ENCODE assay signal across 10 mouse cellular contexts in the genomic region with DNA sequence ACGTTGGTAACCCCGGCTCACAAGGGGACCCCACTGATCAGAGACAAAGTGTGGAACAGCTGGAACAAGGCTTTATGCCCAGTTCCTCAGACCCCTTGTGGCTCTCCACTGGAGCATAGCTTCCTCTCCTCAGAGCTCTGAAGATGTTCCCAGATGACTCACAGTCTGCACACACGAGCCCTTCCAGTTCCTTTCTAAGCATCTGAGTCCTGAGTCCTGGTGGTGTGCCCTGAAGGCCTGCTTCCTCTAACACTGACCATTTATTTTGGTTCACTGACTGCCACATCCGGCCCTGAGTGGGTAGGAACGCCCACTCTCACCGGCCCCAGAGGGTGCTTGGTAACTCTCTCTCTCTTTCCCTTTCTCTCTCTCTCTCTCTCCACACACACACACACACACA. TPM values are rescaled to one million over a fixed set of nuclear protein-coding genes. Genes with fewer than 3 reads are reported as not detected.
DNase-seq lines count a peak whose midpoint lies in the region; ATAC-seq and TF ChIP-seq lines count a peak whose summit lies in the region.
"Had no signal": no experiment of that assay in that cellular context is flagged by ENCODE, and none has a peak within 500 bp of the region (broad histone marks: within the 10 kb centered on the region; RNA-seq: fewer than 3 reads in every experiment).

No protein-coding gene starts in this region.

- ATAC-seq in kidney, postnatal 0 days (replicated peaks; ENCODE audit: low FRiP score, low read depth), result peak; percentile 59
- no peak for ATAC-seq in kidney, embryonic 14.5 days (ENCODE audit: low FRiP score, low TSS enrichment)
- ATAC-seq in CD4-positive, CD25-positive, alpha-beta regulatory T cell, adult 4 months, result peak; percentile 42
- ATAC-seq in megakaryocyte, adult 5-6 weeks (ENCODE audit: poor library complexity, severe bottlenecking), result peak; percentile 89
- ATAC-seq: midbrain, embryonic 16.5 days had no signal

- H3K4me3 ChIP-seq in kidney, postnatal 0 days (replicated peaks; ENCODE audit: low read depth, low read length), result no peak overlapping the region
- H3K4me3 ChIP-seq in kidney, embryonic 14.5 days (ENCODE audit: low read length), result no peak overlapping the region

- no peak overlapping the region for H3K9ac ChIP-seq in kidney, postnatal 0 days (ENCODE audit: low read depth, low read length)
- H3K9ac ChIP-seq in kidney, embryonic 14.5 days (ENCODE audit: low read depth, low read length), result no peak overlapping the region
- H3K9ac ChIP-seq: hindbrain, embryonic 14.5 days had no signal

- H3K36me3 ChIP-seq in kidney, postnatal 0 days (ENCODE audit: insufficient read depth, low read length), result no peaks in the 10 kb centered on the region
- H3K36me3 ChIP-seq in kidney, embryonic 14.5 days (ENCODE audit: control insufficient read depth, insufficient read depth, low read length), result no peaks in the 10 kb centered on the region

- H3K4me1 ChIP-seq in kidney, postnatal 0 days (replicated peaks; ENCODE audit: insufficient read depth, low read length), result no peaks in the 10 kb centered on the region
- no peaks in the 10 kb centered on the region for H3K4me1 ChIP-seq in kidney, embryonic 14.5 days (ENCODE audit: control insufficient read depth, insufficient read depth, low read length)

- DNase-seq in kidney, postnatal 0 days (ENCODE audit: low spot score), result peak; percentile 44
- DNase-seq in brain, adult 2 months (ENCODE audit: low read depth, low spot score), result peak; percentile 55
- no peak for DNase-seq in retina, postnatal 1 day
- DNase-seq in cerebellum, postnatal 36 days, result no peak
- DNase-seq in thymus, postnatal 25 days, result no peak

- no peak for TF ChIP-seq CTCF in kidney, postnatal 0 days (IDR thresholded peaks at IDR 0.05; ENCODE audit: low read depth)

- no peaks in the 10 kb centered on the region for H3K27me3 ChIP-seq in kidney, postnatal 0 days (ENCODE audit: insufficient read depth, low read length)
- no peaks in the 10 kb centered on the region for H3K27me3 ChIP-seq in kidney, embryonic 14.5 days (ENCODE audit: control insufficient read depth, insufficient read depth, low read length)

- H3K9me3 ChIP-seq in kidney, postnatal 0 days (replicated peaks; ENCODE audit: low read length), result no peaks in the 10 kb centered on the region
- no peaks in the 10 kb centered on the region for H3K9me3 ChIP-seq in kidney, embryonic 14.5 days (ENCODE audit: control insufficient read depth, low read length)

- 46% methylated on average over 6 of the region's 6 CpGs for whole genome bisulfite sequencing in kidney, postnatal 0 days
- WGBS in kidney, embryonic 14.5 days, result 54% methylated on average over 6 of the region's 6 CpGs

- no peak overlapping the region for H3K27ac ChIP-seq in kidney, postnatal 0 days
- H3K27ac ChIP-seq in kidney, embryonic 14.5 days (ENCODE audit: low read depth, low read length), result no peak overlapping the region
- H3K27ac ChIP-seq: hindbrain, embryonic 14.5 days had no signal

- no peak overlapping the region for H3K4me2 ChIP-seq in kidney, postnatal 0 days (ENCODE audit: low read length)
- H3K4me2 ChIP-seq in kidney, embryonic 14.5 days (replicated peaks; ENCODE audit: low read depth, low read length), result no peak overlapping the region
- H3K4me2 ChIP-seq: hindbrain, embryonic 14.5 days had no signal

RNA-seq across cellular contexts. Expression of gene Dbi, which starts 21.4 kb away (rescaled TPM):
- polyA plus RNA-seq in kidney, postnatal 0 days (2015; fragmentation: Nextera tagmentation; extraction: Ambion mirVana), result 1,314 and 1,400 TPM in 2 replicates
- 571 and 767 TPM in 2 replicates for polyA plus RNA-seq in kidney, embryonic 14.5 days (2014; fragmentation: Nextera tagmentation; extraction: Ambion mirVana)
- 100 to 1,000 TPM; 123 to 132 TPM for polyA plus RNA-seq in CD4-positive, CD25-positive, alpha-beta regulatory T cell, adult 4 months (2017; shearing (Covaris generic))
- 379 and 411 TPM in 2 replicates for total RNA-seq in megakaryocyte, adult 5-6 weeks (2015)
- total RNA-seq in megakaryocyte, adult 5-6 weeks (2017), result 330 and 438 TPM in 2 replicates

RNA-seq across cellular contexts. Expression of gene 3110009E18Rik, which starts 21.5 kb away (rescaled TPM):
- polyA plus RNA-seq in kidney, postnatal 0 days (2015; fragmentation: Nextera tagmentation; extraction: Ambion mirVana), result 19.3 and 22.5 TPM in 2 replicates
- polyA plus RNA-seq in kidney, embryonic 14.5 days (2014; fragmentation: Nextera tagmentation; extraction: Ambion mirVana), result 22.2 and 31.9 TPM in 2 replicates
- polyA plus RNA-seq in CD4-positive, CD25-positive, alpha-beta regulatory T cell, adult 4 months (2017; shearing (Covaris generic)), result 10 to 100 TPM; 21.6 to 30.4 TPM
- 6.0 and 11.7 TPM in 2 replicates for total RNA-seq in megakaryocyte, adult 5-6 weeks (2015)
- 8.3 and 10.8 TPM in 2 replicates for total RNA-seq in megakaryocyte, adult 5-6 weeks (2017)

RNA-seq across cellular contexts. Expression of gene Tmem37, which starts 25.6 kb away (rescaled TPM):
- 166 and 180 TPM in 2 replicates for polyA plus RNA-seq in kidney, postnatal 0 days (2015; fragmentation: Nextera tagmentation; extraction: Ambion mirVana)
- polyA plus RNA-seq in kidney, embryonic 14.5 days (2014; fragmentation: Nextera tagmentation; extraction: Ambion mirVana), result 40.5 and 44.1 TPM in 2 replicates
- polyA plus RNA-seq in CD4-positive, CD25-positive, alpha-beta regulatory T cell, adult 4 months (2017; shearing (Covaris generic)), result 1 to 10 TPM in 1 of 2 experiments, under 1 TPM in 1; 0.98 to 2.2 TPM
- 1.0 TPM in 1 of 2 replicates, not detected in the other for total RNA-seq in megakaryocyte, adult 5-6 weeks (2015)
- not detected in 2 replicates for total RNA-seq in megakaryocyte, adult 5-6 weeks (2017)

Comparison
In these comparisons a context has a peak if more than half of its experiments do, and no peak if none do; other contexts are left out.
1. DNase-seq: peak in kidney, postnatal 0 days (single experiment) and brain, adult 2 months (single experiment); none in retina, postnatal 1 day (single experiment), cerebellum, postnatal 36 days (0 of 2) and thymus, postnatal 25 days (single experiment).
2. RNA of gene Tmem37, which starts 25.6 kb away (polyA plus RNA-seq): 166 to 180 TPM in kidney, postnatal 0 days and 40.5 to 44.1 TPM in kidney, embryonic 14.5 days; 0.98 to 2.2 TPM in CD4-positive, CD25-positive, alpha-beta regulatory T cell, adult 4 months; every median in the first group is over 10 times any median in the second.